Mouse (Mus musculus): ENCODE results near the gene Tnfrsf1b.

The Tnfrsf1b gene

GRCm38 (mm10) chr4:145257751-145258434 is 11.2 kb upstream of the Tnfrsf1b start:
- DNase-seq (ENCODE audit: low spot score in 2 of 2) = no peak

GRCm38 (mm10) chr4:145256144-145256543 is 9.5 kb upstream of the Tnfrsf1b start:
- DNase-seq (ENCODE audit: low spot score in 2 of 2) = no peak

GRCm38 (mm10) chr4:145254418-145254817 is 7.7 kb upstream of the Tnfrsf1b start:
- DNase-seq (ENCODE audit: low spot score in 2 of 2) = no peak

GRCm38 (mm10) chr4:145252611-145253010 is 5.9 kb upstream of the Tnfrsf1b start:
- DNase-seq (ENCODE audit: low spot score in 2 of 2) = no peak

GRCm38 (mm10) chr4:145251546-145251945 is 4.9 kb upstream of the Tnfrsf1b start:
- DNase-seq (ENCODE audit: low spot score in 2 of 2) = no peak

GRCm38 (mm10) chr4:145250002-145250401 is 3.3 kb upstream of the Tnfrsf1b start:
- DNase-seq (ENCODE audit: low spot score in 2 of 2) = no peak

GRCm38 (mm10) chr4:145247556-145247955 is 886 bp upstream of the Tnfrsf1b start:
- no peak for DNase-seq (ENCODE audit: low spot score in 2 of 2)

GRCm38 (mm10) chr4:145245581-145245980 is 1.1 kb downstream of the Tnfrsf1b start:
- no peak for DNase-seq (ENCODE audit: low spot score in 2 of 2)

GRCm38 (mm10) chr4:145244676-145245075 is 2.0 kb downstream of the Tnfrsf1b start:
- no peak for DNase-seq (ENCODE audit: low spot score in 2 of 2)

GRCm38 (mm10) chr4:145242719-145243350 is 3.8 kb downstream of the Tnfrsf1b start:
- DNase-seq (ENCODE audit: low spot score in 2 of 2) = no peak

- DNase-seq (ENCODE audit: low spot score in 2 of 2) = no peak
Observed at GRCm38 (mm10) chr4:145240723-145241231, 5.9 kb downstream of the Tnfrsf1b start.

- DNase-seq (ENCODE audit: low spot score in 2 of 2) = peak in 1 of 2 experiments; percentile 29
Observed at GRCm38 (mm10) chr4:145239049-145239830, 7.4 kb downstream of the Tnfrsf1b start.

- no peak for DNase-seq (ENCODE audit: low spot score in 2 of 2)
Observed at GRCm38 (mm10) chr4:145236027-145236426, 10.6 kb downstream of the Tnfrsf1b start.

- DNase-seq (ENCODE audit: low spot score in 2 of 2) = no peak
Observed at GRCm38 (mm10) chr4:145233487-145234228, 13.0 kb downstream of the Tnfrsf1b start.

GRCm38 (mm10) chr4:145231732-145232131 is 14.9 kb downstream of the Tnfrsf1b start:
- DNase-seq (ENCODE audit: low spot score in 2 of 2) = no peak

GRCm38 (mm10) chr4:145230647-145231046 is 16.0 kb downstream of the Tnfrsf1b start:
- DNase-seq (ENCODE audit: low spot score in 2 of 2) = no peak

- DNase-seq (ENCODE audit: low spot score in 2 of 2) = no peak
Observed at GRCm38 (mm10) chr4:145229524-145230163, 17.0 kb downstream of the Tnfrsf1b start.

GRCm38 (mm10) chr4:145229051-145229450 is 17.6 kb downstream of the Tnfrsf1b start:
- DNase-seq (ENCODE audit: low spot score in 2 of 2) = no peak

GRCm38 (mm10) chr4:145224613-145225012 is 22.1 kb downstream of the Tnfrsf1b start:
- DNase-seq (ENCODE audit: low spot score in 2 of 2) = no peak

GRCm38 (mm10) chr4:145222064-145222463 is 24.6 kb downstream of the Tnfrsf1b start:
- DNase-seq (ENCODE audit: low spot score in 2 of 2) = no peak

GRCm38 (mm10) chr4:145221379-145221778 is 25.3 kb downstream of the Tnfrsf1b start:
- DNase-seq (ENCODE audit: low spot score in 2 of 2) = no peak

Data from right cerebral cortex, postnatal 36 days (tissue).